Mouse (Mus musculus) MEL (cell line): ENCODE measurements around the gene Myo1c. TPM values are rescaled to one million over a fixed set of nuclear protein-coding genes. Genes with fewer than 3 reads are reported as not detected.

Source experiments
- DNase-seq: peaks from one replicate; pipeline ENCODE4 v3.0.0; 2011; ENCODE audit warnings: low read depth, low spot score
- H3K27ac ChIP-seq: 2 replicates; pipeline ENCODE4 v1.5.1; 2012; ENCODE audit warnings: low read depth, mild to moderate bottlenecking, control low read depth, low read length, moderate library complexity; ENCODE audit not compliant: control insufficient read depth
- H3K27me3 ChIP-seq, 2 experiments: fragments of 150-350 bp in 1 of 2; sonication (generic) in 1 of 2; 2 replicates each; pipeline ENCODE4 v1.6.1; 2012; ENCODE audit warnings: low read length in 2 of 2, mild to moderate bottlenecking in 2 of 2, improper control_type of control experiment in 1 of 2, moderate library complexity in 1 of 2; ENCODE audit not compliant: insufficient read depth in 2 of 2, control insufficient read depth in 1 of 2
- H3K36me3 ChIP-seq, 2 experiments: 2 replicates each; pipeline ENCODE4 v1.6.1; 2012 to 2014; ENCODE audit warnings: low read length in 2 of 2, improper control_type of control experiment in 1 of 2, inconsistent platforms in 1 of 2, mild to moderate bottlenecking in 1 of 2; ENCODE audit not compliant: insufficient read depth in 2 of 2, control insufficient read depth in 1 of 2
- H3K4me1 ChIP-seq, 2 experiments: fragments of 150-350 bp in 1 of 2; sonication (generic) in 1 of 2; 2 replicates each; pipeline ENCODE4 v1.6.1; 2012; ENCODE audit warnings: low read length in 2 of 2, improper control_type of control experiment in 1 of 2, mild to moderate bottlenecking in 1 of 2; ENCODE audit not compliant: insufficient read depth in 2 of 2, control insufficient read depth in 1 of 2
- H3K4me3 ChIP-seq, 2 experiments: fragments of 150-350 bp in 1 of 2; sonication (generic) in 1 of 2; 2 replicates each; pipeline ENCODE4 v1.5.1; 2012; ENCODE audit warnings: low read depth in 2 of 2, low read length in 2 of 2, mild to moderate bottlenecking in 2 of 2, moderate library complexity in 2 of 2, control low read depth in 1 of 2, improper control_type of control experiment in 1 of 2; ENCODE audit not compliant: control insufficient read depth in 1 of 2, insufficient read depth in 1 of 2
- H3K79me2 ChIP-seq: 2 replicates; pipeline ENCODE4 v1.6.1; 2012; ENCODE audit warnings: mild to moderate bottlenecking, low read length, moderate library complexity; ENCODE audit not compliant: control insufficient read depth, poor library complexity, insufficient read depth
- H3K9ac ChIP-seq: 2 replicates; pipeline ENCODE4 v1.6.1; 2012; ENCODE audit warnings: low read depth, mild to moderate bottlenecking, control low read depth, low read length, moderate library complexity; ENCODE audit not compliant: control insufficient read depth, poor library complexity, severe bottlenecking
- H3K9me3 ChIP-seq: fragments of 150-350 bp; sonication (generic); replicated peaks from 2 replicates; pipeline ENCODE4 v1.6.1; 2012; ENCODE audit warnings: mild to moderate bottlenecking, low read length, improper control_type of control experiment, moderate library complexity; ENCODE audit not compliant: insufficient read depth
- BHLHE40 ChIP-seq: IDR thresholded peaks from 2 replicates; pipeline ENCODE4 v1.6.1; 2012; ENCODE audit warnings: low read depth, mild to moderate bottlenecking, inconsistent platforms, low read length, improper control_type of control experiment, borderline replicate concordance
- CHD2 ChIP-seq: IDR thresholded peaks from 2 replicates; pipeline ENCODE4 v1.6.1; 2011; ENCODE audit warnings: low read length, improper control_type of control experiment
- HCFC1 ChIP-seq: IDR thresholded peaks from 2 replicates; pipeline ENCODE4 v1.6.1; 2012; ENCODE audit warnings: low read depth, mild to moderate bottlenecking, inconsistent platforms, low read length, improper control_type of control experiment, moderate library complexity
- MEF2A ChIP-seq: IDR thresholded peaks from 2 replicates; pipeline ENCODE4 v1.6.1; 2014; ENCODE audit warnings: low read depth, mild to moderate bottlenecking, inconsistent platforms, low read length, improper control_type of control experiment; ENCODE audit not compliant: poor library complexity, insufficient replicate concordance, severe bottlenecking; ENCODE audit errors: extremely low read depth
- POLR2A ChIP-seq, 2 experiments: IDR thresholded peaks; 2 replicates each; pipeline ENCODE4 v1.6.1; 2011 to 2012; ENCODE audit warnings: low read length in 2 of 2, mild to moderate bottlenecking in 2 of 2, control low read depth in 1 of 2, improper control_type of control experiment in 1 of 2, low read depth in 1 of 2, moderate library complexity in 1 of 2; ENCODE audit not compliant: control insufficient read depth in 1 of 2, insufficient read depth in 1 of 2, poor library complexity in 1 of 2
- POLR2AphosphoS5 ChIP-seq: IDR thresholded peaks from 2 replicates; pipeline ENCODE4 v1.6.1; 2012; ENCODE audit warnings: low read depth, borderline replicate concordance, mild to moderate bottlenecking, inconsistent platforms, low read length, moderate library complexity, mixed read lengths
- SIN3A ChIP-seq: IDR thresholded peaks from 2 replicates; pipeline ENCODE4 v1.6.1; 2012; ENCODE audit warnings: low read length, improper control_type of control experiment, inconsistent platforms
- USF1 ChIP-seq: IDR thresholded peaks from 2 replicates; pipeline ENCODE4 v1.6.1; 2014; ENCODE audit warnings: low read depth, mild to moderate bottlenecking, inconsistent platforms, low read length, improper control_type of control experiment, moderate library complexity
- ZMIZ1 ChIP-seq: IDR thresholded peaks from 2 replicates; pipeline ENCODE4 v1.6.1; 2012; ENCODE audit warnings: low read depth, mild to moderate bottlenecking, inconsistent platforms, low read length, improper control_type of control experiment, moderate library complexity
- ZNF384 ChIP-seq: IDR thresholded peaks from 2 replicates; pipeline ENCODE4 v1.6.1; 2012; ENCODE audit warnings: low read depth, mild to moderate bottlenecking, inconsistent platforms, low read length, improper control_type of control experiment
- polyA plus RNA-seq, 2 experiments: library from polyadenylated mRNA; stranded (reverse) in 1 of 2; unstranded in 1 of 2; fragments of >175 nt in 1 of 2; fragments of >200 nt in 1 of 2; gene quantifications; 2 replicates each; pipeline versions ENCODE4 v1.2.1 to v1.2.4; 2012; ENCODE audit warnings: low replicate concordance in 2 of 2, low read depth in 1 of 2; ENCODE audit not compliant: insufficient read length in 2 of 2, insufficient read depth in 1 of 2, missing spikeins in 1 of 2
- total RNA-seq: library from RNA; depleted of rRNA; stranded (reverse); fragments of 300-350 nt; gene quantifications from 2 replicates; pipeline ENCODE4 v1.2.3, GENCODE M21; 2012

Gene Myo1c
- total and polyA plus RNA-seq, 3 experiments: 33.2 to 45.6 TPM; not detected in 1

DNA sequence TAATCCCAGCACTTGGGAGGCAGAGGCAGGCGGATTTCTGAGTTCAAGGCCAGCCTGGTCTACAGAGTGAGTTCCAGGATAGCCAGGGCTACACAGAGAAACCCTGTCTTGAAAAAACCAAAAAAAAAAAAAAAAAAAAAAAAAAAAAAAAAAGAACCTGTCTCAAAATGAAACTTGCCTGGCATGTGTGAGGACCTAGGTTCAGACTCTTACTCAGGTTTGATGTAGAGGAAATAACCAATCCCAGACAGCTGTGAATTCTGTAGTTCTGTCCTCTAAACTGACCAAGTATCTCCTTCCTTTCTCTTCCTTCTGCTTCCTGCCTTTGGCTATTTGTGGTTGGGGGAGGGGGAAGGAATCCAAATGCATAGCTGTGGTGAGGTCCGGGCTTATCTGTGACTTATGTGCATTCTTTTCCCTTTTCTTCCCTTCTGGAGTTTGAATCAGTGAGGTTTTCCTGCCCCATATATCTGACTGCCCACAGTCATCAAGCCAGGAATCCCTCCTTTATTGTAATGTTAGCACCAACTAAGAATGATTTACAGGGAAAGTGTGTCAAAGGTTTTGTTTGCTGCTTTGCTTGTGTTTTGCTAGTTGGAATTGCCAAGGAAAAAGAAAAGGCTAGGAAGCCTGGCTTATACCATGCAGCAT lies 37.2 kb downstream of the Myo1c start:
- H3K27ac ChIP-seq: no peak overlapping the region
- H3K27me3 ChIP-seq: no peaks in the 10 kb centered on the region
- H3K9me3 ChIP-seq: no peaks in the 10 kb centered on the region
- DNase-seq: no peak
- TF ChIP-seq HCFC1 (no peak), POLR2AphosphoS5 (no peak), ZNF384 (peak; percentile 50; the same call in 1 of the 2 replicates)
- H3K9ac ChIP-seq: no peak overlapping the region
- H3K4me3 ChIP-seq: no peak overlapping the region
- H3K4me1 ChIP-seq: no peaks in the 10 kb centered on the region
- peaks cover 6 to 32% of the 10 kb centered on the region in 2 experiments for H3K36me3 ChIP-seq
- peaks cover 53% of the 10 kb centered on the region for H3K79me2 ChIP-seq

DNA sequence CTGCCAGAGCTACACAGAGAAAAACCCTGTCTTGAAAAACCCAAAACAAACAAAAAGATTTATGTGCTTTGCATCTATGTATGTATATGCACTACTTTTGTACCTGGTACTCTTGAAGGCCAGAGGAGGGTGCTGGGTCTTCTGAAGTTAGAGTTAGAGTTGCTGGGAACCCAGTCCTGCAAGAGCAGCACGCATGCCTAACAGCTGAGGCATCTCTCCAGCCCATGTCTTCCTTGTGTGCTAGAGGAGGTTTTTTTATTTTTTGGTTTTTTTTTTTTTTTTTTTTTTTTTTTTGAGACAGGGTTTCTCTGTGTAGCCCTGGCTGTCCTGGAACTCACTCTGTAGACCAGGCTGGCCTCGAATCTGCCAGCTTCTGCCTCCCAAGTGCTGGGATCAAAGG lies 37.8 kb downstream of the Myo1c start:
- no peaks in the 10 kb centered on the region for H3K4me1 ChIP-seq
- peaks cover 50% of the 10 kb centered on the region for H3K79me2 ChIP-seq
- H3K4me3 ChIP-seq: no peak overlapping the region
- peaks cover 6 to 37% of the 10 kb centered on the region in 2 experiments; a peak in 3 of 4 replicates for H3K36me3 ChIP-seq
- H3K9ac ChIP-seq: no peak overlapping the region
- no peaks in the 10 kb centered on the region for H3K9me3 ChIP-seq
- DNase-seq: no peak
- TF ChIP-seq BHLHE40 (no peak), MEF2A (no peak), USF1 (no peak)
- no peaks in the 10 kb centered on the region for H3K27me3 ChIP-seq
- no peak overlapping the region for H3K27ac ChIP-seq

- peaks cover 4 to 45% of the 10 kb centered on the region in 2 experiments; a peak in 2 of 4 replicates for H3K36me3 ChIP-seq
- DNase-seq: no peak
- no peak overlapping the region for H3K9ac ChIP-seq
- no peaks in the 10 kb centered on the region for H3K9me3 ChIP-seq
- TF ChIP-seq POLR2A (IDR thresholded peaks at IDR 0.05; ENCODE audit: control insufficient read depth in 1 of 2, insufficient read depth in 1 of 2, low read depth in 1 of 2, low read length in 2 of 2, poor library complexity in 1 of 2): peak in 1 of 2 experiments; percentile 52; a peak in 2 of 4 replicates
- TF ChIP-seq CHD2: no peak
- peaks cover 39% of the 10 kb centered on the region for H3K79me2 ChIP-seq
- H3K4me3 ChIP-seq: no peak overlapping the region
- no peaks in the 10 kb centered on the region for H3K27me3 ChIP-seq
- no peak overlapping the region for H3K27ac ChIP-seq
- H3K4me1 ChIP-seq: no peaks in the 10 kb centered on the region
Observed at GRCm38 (mm10) chr11:75689977-75690376, 39.7 kb downstream of the Myo1c start.

GRCm38 (mm10) chr11:75691047-75691446 lies 40.7 kb downstream of the Myo1c start:
- Histone ChIP-seq H3K9ac (no peak overlapping the region), H3K4me3 (no peak overlapping the region), H3K79me2 (peaks cover 29% of the 10 kb centered on the region), H3K4me1 (no peaks in the 10 kb centered on the region), H3K27me3 (no peaks in the 10 kb centered on the region), H3K36me3 (peaks cover 0 to 50% of the 10 kb centered on the region in 2 experiments; a peak in 2 of 4 replicates), H3K27ac (no peak overlapping the region), H3K9me3 (no peaks in the 10 kb centered on the region)
- 0 out of 2 replicates have a peak, but pooled peaks have one; percentile 37 for TF ChIP-seq ZMIZ1
- TF ChIP-seq SIN3A: no peak
- DNase-seq: no peak
